Mouse (Mus musculus) bone marrow macrophage, adult 2 months (primary cell): ENCODE measurements around the gene Hrct1.

Source experiments
- CTCF ChIP-seq: IDR thresholded peaks from 2 replicates; pipeline ENCODE4 v1.5.1; 2012; ENCODE audit warnings: low read depth, mild to moderate bottlenecking, low read length, moderate library complexity
- POLR2A ChIP-seq: IDR thresholded peaks from 2 replicates; pipeline ENCODE4 v1.6.1; 2012; ENCODE audit warnings: mild to moderate bottlenecking, low read depth, low read length, borderline replicate concordance

- TF ChIP-seq CTCF (peak; percentile 47; the same call in 1 of the 2 replicates), POLR2A (no peak)
These were observed 23.5 kb upstream of the Hrct1 start for GRCm38 (mm10) chr4:43703439-43703838.
